Mouse (Mus musculus): Measurements from ENCODE around the gene Trrap. TPM values are rescaled to one million over a fixed set of nuclear protein-coding genes. Genes with fewer than 3 reads are reported as not detected.
A peak's percentile ranks its signal among the peaks of the same experiment; 100 is the strongest.

Trrap gene
- total and polyA plus RNA-seq, 3 experiments, result 44.1 to 91.6 (median 45.6) TPM

- Histone ChIP-seq H3K27me3 (ENCODE audit: control insufficient read depth in 1 of 2, insufficient read depth in 2 of 2, low read length in 2 of 2) (no peaks in the 10 kb centered on the region), H3K9me3 (replicated peaks; ENCODE audit: insufficient read depth, low read length) (no peaks in the 10 kb centered on the region), H3K36me3 (ENCODE audit: control insufficient read depth in 1 of 2, insufficient read depth in 2 of 2, low read length in 2 of 2) (peaks cover 3 to 10% of the 10 kb centered on the region in 2 experiments; a peak in 3 of 4 replicates), H3K9ac (ENCODE audit: control insufficient read depth, low read depth, low read length, poor library complexity, severe bottlenecking) (peak overlapping the region; percentile 99), H3K4me1 (ENCODE audit: control insufficient read depth in 1 of 2, insufficient read depth in 2 of 2, low read length in 2 of 2) (peaks cover 7 to 9% of the 10 kb centered on the region in 2 experiments), H3K4me3 (ENCODE audit: control insufficient read depth in 1 of 2, insufficient read depth in 1 of 2, low read depth in 2 of 2, low read length in 2 of 2) (peak overlapping the region; percentile 72 to 96), H3K27ac (ENCODE audit: control insufficient read depth, low read depth, low read length) (peak overlapping the region; percentile 91), H3K79me2 (ENCODE audit: control insufficient read depth, insufficient read depth, low read length, poor library complexity) (peaks cover 18% of the 10 kb centered on the region)
- TF ChIP-seq POLR2A (IDR thresholded peaks at IDR 0.05; ENCODE audit: control insufficient read depth in 1 of 2, insufficient read depth in 1 of 2, low read depth in 1 of 2, low read length in 2 of 2, poor library complexity in 1 of 2) (peak in 1 of 2 experiments; percentile 73), CHD1 (IDR thresholded peaks at IDR 0.05; ENCODE audit: low read depth, low read length) (no peak), MEF2A (IDR thresholded peaks at IDR 0.05; ENCODE audit: extremely low read depth, insufficient replicate concordance, low read depth, low read length, poor library complexity, severe bottlenecking) (no peak), NELFE (IDR thresholded peaks at IDR 0.05; ENCODE audit: low read depth, low read length) (peak; percentile 76), MAX (IDR thresholded peaks at IDR 0.05; ENCODE audit: low read length) (no peak), EP300 (IDR thresholded peaks at IDR 0.05; ENCODE audit: low read depth in 1 of 2, low read length in 2 of 2) (no peak), CTCF (IDR thresholded peaks at IDR 0.05 in 2 of 3, conservative IDR thresholded peaks at IDR 0.05 in 1 of 3; ENCODE audit: control insufficient read depth in 1 of 3, insufficient read depth in 1 of 3, low read depth in 2 of 3, low read length in 3 of 3, poor library complexity in 1 of 3, severe bottlenecking in 1 of 3) (peak in 2 of 3 experiments; percentile 65 to 96; a peak in 5 of 6 replicates), MAZ (IDR thresholded peaks at IDR 0.05; ENCODE audit: low read depth, low read length) (peak; percentile 77), POLR2AphosphoS2 (IDR thresholded peaks at IDR 0.05; ENCODE audit: low read length) (peak; percentile 58; the same call in 1 of the 2 replicates), HCFC1 (IDR thresholded peaks at IDR 0.05; ENCODE audit: low read depth, low read length) (peak; percentile 84), MXI1 (IDR thresholded peaks at IDR 0.05; ENCODE audit: low read depth, low read length) (peak; percentile 63), TCF12 (IDR thresholded peaks at IDR 0.05; ENCODE audit: low read depth, low read length) (peak; percentile 11; the same call in 1 of the 2 replicates), TBP (IDR thresholded peaks at IDR 0.05; ENCODE audit: low read depth, low read length) (peak; percentile 23; the same call in 1 of the 2 replicates), ETS1 (IDR thresholded peaks at IDR 0.05; ENCODE audit: low read depth, low read length) (0 out of 2 replicates have a peak, but pooled peaks have one; percentile 1), ZMIZ1 (IDR thresholded peaks at IDR 0.05; ENCODE audit: low read depth, low read length) (peak; percentile 65; the same call in 1 of the 2 replicates), GABPA (IDR thresholded peaks at IDR 0.05; ENCODE audit: low read depth, low read length) (peak; percentile 75; the same call in 1 of the 2 replicates), ELF1 (IDR thresholded peaks at IDR 0.05; ENCODE audit: low read depth, low read length) (0 out of 2 replicates have a peak, but pooled peaks have one; percentile 37)
- DNase-seq (ENCODE audit: low read depth, low spot score), result peak; percentile 93
These were observed 644 bp downstream of the Trrap start for GRCm38 (mm10) chr5:144767911-144768841.

- Histone ChIP-seq H3K4me1 (ENCODE audit: control insufficient read depth in 1 of 2, insufficient read depth in 2 of 2, low read length in 2 of 2) (peaks cover 7 to 9% of the 10 kb centered on the region in 2 experiments), H3K4me3 (ENCODE audit: control insufficient read depth in 1 of 2, insufficient read depth in 1 of 2, low read depth in 2 of 2, low read length in 2 of 2) (peak overlapping the region; percentile 72 to 96), H3K9ac (ENCODE audit: control insufficient read depth, low read depth, low read length, poor library complexity, severe bottlenecking) (peak overlapping the region; percentile 99), H3K9me3 (replicated peaks; ENCODE audit: insufficient read depth, low read length) (no peaks in the 10 kb centered on the region), H3K27ac (ENCODE audit: control insufficient read depth, low read depth, low read length) (peak overlapping the region; percentile 91), H3K79me2 (ENCODE audit: control insufficient read depth, insufficient read depth, low read length, poor library complexity) (peaks cover 18% of the 10 kb centered on the region), H3K27me3 (ENCODE audit: control insufficient read depth in 1 of 2, insufficient read depth in 2 of 2, low read length in 2 of 2) (no peaks in the 10 kb centered on the region), H3K36me3 (ENCODE audit: control insufficient read depth in 1 of 2, insufficient read depth in 2 of 2, low read length in 2 of 2) (peaks cover 3 to 10% of the 10 kb centered on the region in 2 experiments; a peak in 3 of 4 replicates)
- DNase-seq (ENCODE audit: low read depth, low spot score), result peak; percentile 78
- TF ChIP-seq CTCF (IDR thresholded peaks at IDR 0.05 in 2 of 3, conservative IDR thresholded peaks at IDR 0.05 in 1 of 3; ENCODE audit: control insufficient read depth in 1 of 3, insufficient read depth in 1 of 3, low read depth in 2 of 3, low read length in 3 of 3, poor library complexity in 1 of 3, severe bottlenecking in 1 of 3), result 0 out of 6 replicates have a peak, but pooled peaks of 1 of the 3 experiments have one; percentile 4
- TF ChIP-seq UBTF (IDR thresholded peaks at IDR 0.05; ENCODE audit: borderline replicate concordance, insufficient read depth, low read depth, low read length), result 0 out of 2 replicates have a peak, but pooled peaks have one; percentile 13
- TF ChIP-seq SIN3A (IDR thresholded peaks at IDR 0.05; ENCODE audit: low read length), result peak; percentile 59
- TF ChIP-seq TCF12 (IDR thresholded peaks at IDR 0.05; ENCODE audit: low read depth, low read length), result peak; percentile 39; the same call in 1 of the 2 replicates
- 0 out of 2 replicates have a peak, but pooled peaks have one; percentile 13 for TF ChIP-seq ETS1 (IDR thresholded peaks at IDR 0.05; ENCODE audit: low read depth, low read length)
- TF ChIP-seq ELF1 (IDR thresholded peaks at IDR 0.05; ENCODE audit: low read depth, low read length), result peak; percentile 29; the same call in 1 of the 2 replicates
- no peak for TF ChIP-seq E2F4 (IDR thresholded peaks at IDR 0.05; ENCODE audit: borderline replicate concordance, low read depth, low read length)
- no peak for TF ChIP-seq MAZ (IDR thresholded peaks at IDR 0.05; ENCODE audit: low read depth, low read length)
- 0 out of 2 replicates have a peak, but pooled peaks have one; percentile 14 for TF ChIP-seq MAX (IDR thresholded peaks at IDR 0.05; ENCODE audit: low read length)
- peak; percentile 62; the same call in 1 of the 2 replicates for TF ChIP-seq CHD1 (IDR thresholded peaks at IDR 0.05; ENCODE audit: low read depth, low read length)
- 0 out of 2 replicates have a peak, but pooled peaks have one; percentile 26 for TF ChIP-seq BHLHE40 (IDR thresholded peaks at IDR 0.05; ENCODE audit: borderline replicate concordance, low read depth, low read length)
- peak; percentile 15; the same call in 1 of the 2 replicates for TF ChIP-seq NELFE (IDR thresholded peaks at IDR 0.05; ENCODE audit: low read depth, low read length)
- peak in 1 of 2 experiments; percentile 16; a peak in 2 of 4 replicates for TF ChIP-seq POLR2A (IDR thresholded peaks at IDR 0.05; ENCODE audit: control insufficient read depth in 1 of 2, insufficient read depth in 1 of 2, low read depth in 1 of 2, low read length in 2 of 2, poor library complexity in 1 of 2)
- TF ChIP-seq USF1 (IDR thresholded peaks at IDR 0.05; ENCODE audit: low read depth, low read length), result no peak
- peak in 1 of 2 experiments; percentile 52; a peak in 1 of 4 replicates for TF ChIP-seq EP300 (IDR thresholded peaks at IDR 0.05; ENCODE audit: low read depth in 1 of 2, low read length in 2 of 2)
- TF ChIP-seq RAD21 (IDR thresholded peaks at IDR 0.05; ENCODE audit: low read depth, low read length), result no peak
- no peak for TF ChIP-seq ZMIZ1 (IDR thresholded peaks at IDR 0.05; ENCODE audit: low read depth, low read length)
These were observed 1.5 kb downstream of the Trrap start for GRCm38 (mm10) chr5:144769067-144769482.
